Mouse (Mus musculus) kidney, adult 9 months (tissue): ENCODE measurements at regions not wholly inside any gene's neighbourhood (a gene's known extent, or its start where the extent isn't known, plus 50 kb on each side); places are given as distances from the start of the nearest gene placed in this dataset.

Experiments used
- DNase-seq: peaks from one replicate; pipeline ENCODE4 v3.0.0; 2022

- DNase-seq: no peak
Observed at GRCm38 (mm10) chr13:6837446-6837845, 188.9 kb upstream of the Pfkp start.

DNA sequence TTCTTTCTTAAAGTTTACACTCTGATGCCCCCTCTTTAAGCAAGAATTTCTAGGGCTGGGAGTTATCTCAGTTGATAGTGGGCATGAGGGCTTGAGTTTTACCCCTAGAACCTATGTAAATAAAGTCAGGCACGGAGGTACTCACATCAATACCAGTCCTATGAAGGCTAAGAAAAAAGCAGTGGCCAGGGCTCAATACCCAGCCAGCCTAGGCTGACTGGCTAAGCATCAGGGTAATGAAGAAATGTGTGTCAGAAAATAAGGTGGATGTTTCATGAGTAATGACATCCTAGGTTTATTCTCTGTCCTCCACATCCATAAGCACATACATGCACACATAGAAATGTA lies 188.5 kb upstream of the Pfkp start:
- DNase-seq: no peak

- DNase-seq: peak; percentile 77
Observed at GRCm38 (mm10) chr13:6836351-6837074, 187.9 kb upstream of the Pfkp start.

DNA sequence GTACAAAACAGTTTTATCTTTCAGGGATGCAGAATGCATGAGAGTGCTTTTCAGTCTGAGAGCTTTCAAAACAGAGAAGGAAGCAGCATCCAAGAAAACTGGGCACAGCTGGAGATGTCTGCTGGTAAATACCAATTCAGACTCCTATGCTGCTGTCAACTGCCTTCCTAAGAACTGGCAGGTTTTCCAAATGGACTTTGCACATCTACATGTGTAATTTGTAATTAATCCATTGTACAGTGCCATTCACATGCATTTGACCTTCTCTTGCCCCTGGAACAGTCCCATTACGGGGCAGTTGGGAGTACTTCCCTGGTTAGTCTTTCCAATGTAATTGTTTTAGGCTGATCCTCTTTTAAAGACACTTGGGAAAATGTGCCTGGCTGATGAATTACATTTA lies 181.3 kb upstream of the Pfkp start:
- peak; percentile 82 for DNase-seq

- no peak for DNase-seq
Observed at GRCm38 (mm10) chr13:6829346-6829745, 180.8 kb upstream of the Pfkp start.

GRCm38 (mm10) chr13:6828601-6829330 lies 180.2 kb upstream of the Pfkp start:
- DNase-seq: peak; percentile 72

GRCm38 (mm10) chr13:6802243-6803157 lies 153.9 kb upstream of the Pfkp start:
- DNase-seq: peak; percentile 74

DNA sequence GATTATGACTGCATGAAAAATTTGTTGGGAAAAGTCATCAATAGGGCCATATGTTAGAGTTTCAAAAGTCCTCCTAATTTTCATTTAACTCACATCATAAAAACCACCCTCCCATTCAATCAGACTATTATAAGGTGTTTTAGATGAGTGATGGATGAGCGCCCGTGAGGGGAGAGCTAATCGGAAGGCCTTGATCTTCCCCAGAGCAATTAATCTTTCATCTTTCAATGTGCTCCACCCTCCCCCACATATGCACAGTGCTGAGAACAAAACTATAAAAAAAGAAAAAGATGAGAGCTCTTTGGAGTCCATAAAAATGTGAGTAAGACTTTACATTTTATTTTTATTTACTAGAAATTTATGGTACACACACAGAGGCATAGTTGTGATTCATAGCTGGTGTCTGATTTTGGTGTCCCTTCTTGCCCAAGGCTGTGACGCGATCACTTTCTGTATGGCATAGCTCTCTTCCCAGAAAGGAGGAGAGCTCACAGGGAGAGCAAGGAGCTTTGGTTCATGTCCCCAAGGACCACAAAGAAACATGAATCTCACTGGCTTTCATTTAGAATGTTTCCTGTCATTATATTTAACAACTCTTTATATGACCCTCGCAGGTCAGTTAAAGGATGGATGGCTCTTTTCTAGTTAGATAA lies 119.5 kb upstream of the Pfkp start:
- no peak for DNase-seq

DNA sequence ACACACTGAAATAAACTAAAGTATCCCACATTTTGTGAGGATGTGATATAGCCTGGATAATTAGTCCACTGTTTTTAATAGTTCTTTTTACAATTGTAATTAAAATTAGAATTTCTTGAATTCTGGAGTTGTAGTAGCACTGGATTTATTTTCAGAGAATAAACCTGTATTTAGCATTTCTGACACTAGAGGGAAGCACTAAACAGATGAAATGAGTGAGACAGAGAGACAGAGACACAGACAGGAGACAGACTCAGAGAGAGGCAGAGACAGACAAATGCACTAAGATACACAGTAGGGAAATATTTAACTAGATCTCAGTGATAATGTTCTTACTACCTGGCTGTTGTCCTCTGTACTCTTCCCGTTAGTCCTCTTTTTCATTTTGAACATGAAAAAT lies 108.6 kb upstream of the Pfkp start:
- DNase-seq: peak; percentile 57

- DNase-seq: no peak
Observed at GRCm38 (mm10) chr13:6751599-6751998, 103.0 kb upstream of the Pfkp start.

- DNase-seq: no peak
Observed at GRCm38 (mm10) chr13:6751149-6751548, 102.6 kb upstream of the Pfkp start.

GRCm38 (mm10) chr13:6741916-6742315 lies 93.3 kb upstream of the Pfkp start:
- no peak for DNase-seq

GRCm38 (mm10) chr13:6736984-6737566 lies 88.5 kb upstream of the Pfkp start:
- DNase-seq: no peak
